Mouse (Mus musculus): ENCODE data around the gene Acot7. TPM values are rescaled to one million over a fixed set of nuclear protein-coding genes. Genes with fewer than 3 reads are reported as not detected.

Acot7 gene
- polyA plus RNA-seq, 1 experiment from 2014 or later: 72.5 TPM

DNA sequence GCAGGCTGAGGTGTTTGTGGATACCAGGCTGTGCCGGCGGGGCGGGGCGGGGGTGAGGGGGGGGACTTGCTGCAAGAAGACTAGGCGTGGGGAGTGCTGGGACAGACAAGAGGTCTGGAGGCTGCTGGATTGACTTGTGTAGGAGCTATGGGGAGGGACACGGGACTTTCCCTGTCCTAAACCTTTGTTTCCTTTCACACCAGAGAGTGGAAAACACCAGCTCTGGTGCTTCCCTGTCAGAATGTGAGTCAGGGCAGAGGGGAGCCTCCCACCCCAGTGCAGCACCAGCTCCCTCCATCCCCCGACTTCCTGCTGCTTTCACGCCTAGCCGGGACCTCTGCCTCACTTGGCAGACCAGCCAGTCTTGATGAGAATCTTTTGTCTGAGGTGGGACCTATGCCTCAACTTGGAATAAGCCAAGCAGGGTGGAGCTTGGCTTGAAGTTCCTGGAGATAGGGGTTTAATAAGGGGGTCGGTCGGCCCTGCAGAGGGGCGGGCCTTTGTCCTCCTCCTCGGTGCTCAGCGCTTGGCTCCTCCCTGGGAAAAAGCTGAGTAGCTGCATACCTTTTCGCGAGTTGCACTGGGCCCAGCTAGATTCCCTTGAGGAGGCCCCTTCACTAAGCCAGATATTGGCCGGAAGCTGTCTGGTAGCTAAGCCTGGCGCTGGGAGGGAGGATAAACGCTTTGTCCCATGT, 7.7 kb downstream of the Acot7 start:
- WGBS: 2% methylated on average over 19 of the region's 19 CpGs
- peaks cover 34% of the 10 kb centered on the region for H3K4me1 ChIP-seq
- no peaks in the 10 kb centered on the region for H3K27me3 ChIP-seq
- peak overlapping the region; percentile 91 for H3K27ac ChIP-seq
- peak; percentile 74 for ATAC-seq (ENCODE audit: borderline replicate concordance, extremely low read depth, low FRiP score, low TSS enrichment)
- peak overlapping the region; percentile 34; the same call in 1 of the 2 replicates for H3K9ac ChIP-seq
- peak overlapping the region; percentile 27 for H3K4me3 ChIP-seq
- no peaks in the 10 kb centered on the region for H3K9me3 ChIP-seq
- no peaks in the 10 kb centered on the region for H3K36me3 ChIP-seq
- peak overlapping the region; percentile 53 for H3K4me2 ChIP-seq

DNA sequence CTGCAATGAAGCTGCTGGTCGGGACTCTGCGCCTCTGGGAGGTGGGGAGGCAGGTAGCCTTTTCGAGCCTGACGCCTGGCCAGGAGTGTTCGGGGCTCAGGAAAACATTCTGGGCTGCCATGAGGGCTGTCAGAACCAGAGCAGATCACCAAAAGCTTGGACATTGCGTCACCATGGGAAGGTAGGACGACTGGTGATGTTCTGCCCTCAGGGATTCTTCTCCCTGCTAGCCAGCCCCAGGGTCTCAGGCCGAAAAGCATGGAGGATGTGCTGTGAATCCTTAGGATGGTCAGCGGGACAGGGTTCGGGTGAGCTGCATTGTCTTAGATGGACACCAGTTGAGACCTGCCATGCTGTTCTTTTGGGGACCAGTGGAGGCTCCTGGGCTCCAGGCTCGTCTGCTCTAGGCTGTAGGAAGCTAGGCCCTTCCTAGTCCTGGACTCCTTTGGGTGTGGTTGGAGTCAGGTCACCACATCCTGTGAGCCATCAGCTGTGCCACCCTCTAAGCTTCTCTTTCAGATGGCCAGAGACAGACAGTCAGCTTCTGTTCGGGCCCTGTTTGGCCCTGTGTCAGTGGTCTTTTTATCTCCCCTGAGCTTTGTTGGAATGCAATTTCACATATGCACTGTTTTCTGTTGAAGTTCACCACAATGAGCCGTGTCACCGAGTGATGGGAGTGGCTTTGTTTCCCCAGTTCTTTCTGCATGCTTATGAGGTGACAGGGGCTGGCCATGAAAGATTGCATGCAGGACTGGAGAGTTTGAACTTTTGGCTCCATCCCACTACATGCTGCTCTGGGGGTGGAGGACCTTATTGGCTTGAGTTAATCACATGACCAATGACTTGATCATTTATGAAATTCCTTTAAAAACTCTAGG, 8.5 kb downstream of the Acot7 start:
- 31% methylated on average over 14 of the region's 14 CpGs for WGBS
- Histone ChIP-seq H3K27ac (peak overlapping the region; percentile 91), H3K9ac (peak overlapping the region; percentile 34; the same call in 1 of the 2 replicates), H3K4me2 (peak overlapping the region; percentile 53), H3K4me1 (peaks cover 40% of the 10 kb centered on the region), H3K4me3 (peak overlapping the region; percentile 27), H3K9me3 (no peaks in the 10 kb centered on the region), H3K27me3 (no peaks in the 10 kb centered on the region), H3K36me3 (no peaks in the 10 kb centered on the region)
- peak; percentile 19; the same call in 1 of the 2 replicates for ATAC-seq (ENCODE audit: borderline replicate concordance, extremely low read depth, low FRiP score, low TSS enrichment)

DNA sequence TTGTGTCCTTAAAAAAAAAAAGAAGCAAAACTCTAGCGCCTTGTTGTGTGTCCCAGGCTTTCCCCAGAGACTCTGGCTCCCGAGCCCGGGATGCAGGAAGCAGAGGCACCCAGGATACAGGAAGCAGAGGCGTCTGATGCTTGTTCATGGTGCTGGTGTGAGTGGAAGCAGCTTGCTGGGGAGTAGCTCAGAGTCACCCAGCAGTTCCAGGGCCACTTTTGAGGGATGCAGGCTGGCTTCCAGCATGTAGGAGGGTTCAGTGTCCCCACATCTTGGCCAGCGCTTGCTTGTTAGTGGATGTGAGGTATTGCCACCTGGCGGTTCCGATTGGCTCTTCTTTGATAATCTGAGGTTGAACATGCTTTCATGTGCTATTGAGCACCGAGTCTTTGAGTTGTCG, 9.2 kb downstream of the Acot7 start:
- peaks cover 40% of the 10 kb centered on the region for H3K4me1 ChIP-seq

DNA sequence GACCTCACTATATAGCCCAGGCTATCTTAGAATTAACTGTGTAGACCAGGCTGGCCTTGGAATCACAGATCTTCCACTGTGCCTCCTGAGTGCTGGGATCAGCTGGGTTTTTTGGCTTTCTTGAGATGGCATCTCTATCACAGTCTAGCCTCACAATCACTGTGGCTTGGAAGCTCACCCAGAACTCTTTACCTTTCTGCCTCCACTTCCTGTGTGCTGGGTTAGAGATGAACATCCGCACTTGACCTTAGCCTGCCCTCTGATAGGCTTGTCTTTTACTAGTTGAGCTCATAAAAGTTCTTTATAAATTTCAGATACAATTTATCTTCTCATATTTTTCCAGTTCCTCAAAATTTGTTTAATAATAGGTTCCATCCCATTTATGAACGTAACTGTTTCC, 10.7 kb downstream of the Acot7 start:
- no peaks in the 10 kb centered on the region for H3K27me3 ChIP-seq
- no peak for ATAC-seq (ENCODE audit: borderline replicate concordance, extremely low read depth, low FRiP score, low TSS enrichment)
- H3K27ac ChIP-seq: no peak overlapping the region
- H3K4me1 ChIP-seq: peaks cover 48% of the 10 kb centered on the region
- WGBS: 95% methylated on average over 2 of the region's 2 CpGs
- H3K9ac ChIP-seq: no peak overlapping the region
- H3K4me3 ChIP-seq: no peak overlapping the region
- H3K36me3 ChIP-seq: no peaks in the 10 kb centered on the region
- H3K4me2 ChIP-seq: no peak overlapping the region
- H3K9me3 ChIP-seq: no peaks in the 10 kb centered on the region

More for the DNA sequence above, 9.2 kb downstream of the Acot7 start:
- H3K36me3 ChIP-seq: no peaks in the 10 kb centered on the region
- H3K4me3 ChIP-seq: no peak overlapping the region
- H3K4me2 ChIP-seq: peak overlapping the region; percentile 53
- no peak overlapping the region for H3K9ac ChIP-seq
- no peaks in the 10 kb centered on the region for H3K9me3 ChIP-seq
- H3K27ac ChIP-seq: peak overlapping the region; percentile 91
- no peaks in the 10 kb centered on the region for H3K27me3 ChIP-seq
- 69% methylated on average over 9 of the region's 9 CpGs for WGBS
- no peak for ATAC-seq (ENCODE audit: borderline replicate concordance, extremely low read depth, low FRiP score, low TSS enrichment)

DNA sequence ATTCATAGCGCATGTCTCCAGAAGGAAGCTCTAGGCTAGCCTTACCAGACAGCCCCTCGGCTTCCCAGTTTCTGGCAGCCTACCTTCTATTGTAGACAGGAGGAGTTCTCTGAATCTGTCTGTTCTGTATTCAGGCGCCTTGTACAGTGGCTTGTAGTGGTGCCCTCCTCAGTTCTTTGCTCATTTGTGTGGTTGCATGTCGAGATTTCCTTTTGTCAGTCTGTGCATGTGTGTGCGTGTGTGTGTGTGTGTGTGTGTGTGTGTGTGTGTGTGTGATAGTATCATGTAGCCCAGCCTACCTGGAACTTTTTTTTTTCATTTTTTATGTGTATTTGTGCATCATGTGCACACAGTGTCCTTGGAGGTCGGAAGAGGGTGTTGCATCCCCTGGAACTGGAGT, 11.1 kb downstream of the Acot7 start:
- Histone ChIP-seq H3K9me3 (no peaks in the 10 kb centered on the region), H3K4me3 (no peak overlapping the region), H3K4me2 (no peak overlapping the region), H3K36me3 (no peaks in the 10 kb centered on the region), H3K9ac (no peak overlapping the region), H3K27me3 (no peaks in the 10 kb centered on the region), H3K27ac (no peak overlapping the region), H3K4me1 (peaks cover 48% of the 10 kb centered on the region)
- WGBS: 80% methylated on average over 6 of the region's 6 CpGs
- ATAC-seq (ENCODE audit: borderline replicate concordance, extremely low read depth, low FRiP score, low TSS enrichment): no peak

DNA sequence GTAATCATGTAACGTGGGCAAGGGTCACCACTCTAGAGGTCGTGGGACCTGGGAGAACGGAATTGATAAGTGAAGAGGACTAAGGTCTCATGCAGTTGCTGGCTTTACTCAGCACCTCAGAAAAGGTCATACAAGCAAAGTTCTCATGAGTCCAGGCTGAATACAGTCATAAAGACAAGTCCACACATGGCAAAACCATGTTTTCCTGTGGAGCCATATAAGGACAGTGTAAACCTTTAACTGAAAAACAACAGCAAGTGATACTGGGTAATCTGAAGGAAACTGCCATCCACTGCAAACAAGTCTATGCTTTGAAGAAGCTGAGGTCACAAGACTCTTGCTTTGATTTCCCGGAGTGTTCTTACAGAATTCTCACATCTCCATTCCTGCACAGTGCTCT, 11.8 kb downstream of the Acot7 start:
- Histone ChIP-seq H3K27ac (no peak overlapping the region), H3K4me3 (no peak overlapping the region), H3K27me3 (no peaks in the 10 kb centered on the region), H3K9ac (no peak overlapping the region), H3K4me1 (peaks cover 46% of the 10 kb centered on the region), H3K9me3 (no peaks in the 10 kb centered on the region), H3K36me3 (no peaks in the 10 kb centered on the region), H3K4me2 (no peak overlapping the region)
- ATAC-seq (ENCODE audit: borderline replicate concordance, extremely low read depth, low FRiP score, low TSS enrichment): no peak
- 77% methylated on average over 4 of the region's 4 CpGs for WGBS

DNA sequence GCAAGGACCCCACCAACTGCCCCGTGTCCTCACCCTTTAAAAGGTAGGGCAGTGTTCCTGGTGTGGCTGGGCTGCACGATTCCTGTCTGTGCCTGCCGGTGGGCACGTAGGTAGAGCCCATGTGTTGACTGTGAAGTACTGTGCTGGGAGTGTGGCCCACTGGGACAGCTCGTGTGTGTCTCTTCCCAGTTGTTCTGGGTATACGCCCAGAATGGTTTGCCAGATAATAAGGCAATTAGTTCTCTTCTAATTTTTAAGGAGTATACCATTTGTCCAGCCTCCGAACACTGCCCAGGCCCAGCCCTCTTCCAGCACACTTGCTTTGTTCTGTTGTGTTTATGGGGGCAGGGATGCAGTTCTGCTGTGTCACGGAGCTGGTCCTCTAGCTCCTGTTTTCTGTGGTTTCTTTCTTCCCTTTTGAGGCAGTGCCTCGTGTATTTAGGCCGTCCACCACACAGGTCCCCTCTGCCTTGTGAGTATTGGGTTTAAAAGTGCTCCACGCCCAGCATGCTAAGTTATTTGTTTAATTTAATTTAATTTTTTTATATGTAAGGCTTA, 12.2 kb downstream of the Acot7 start:
- Histone ChIP-seq H3K9me3 (no peaks in the 10 kb centered on the region), H3K4me3 (no peak overlapping the region), H3K27ac (peak overlapping the region; percentile 11; the same call in 1 of the 2 replicates), H3K9ac (no peak overlapping the region), H3K36me3 (no peaks in the 10 kb centered on the region), H3K4me1 (peaks cover 41% of the 10 kb centered on the region), H3K4me2 (no peak overlapping the region), H3K27me3 (no peaks in the 10 kb centered on the region)
- no peak for ATAC-seq (ENCODE audit: borderline replicate concordance, extremely low read depth, low FRiP score, low TSS enrichment)
- WGBS: 62% methylated on average over 11 of the region's 11 CpGs

DNA sequence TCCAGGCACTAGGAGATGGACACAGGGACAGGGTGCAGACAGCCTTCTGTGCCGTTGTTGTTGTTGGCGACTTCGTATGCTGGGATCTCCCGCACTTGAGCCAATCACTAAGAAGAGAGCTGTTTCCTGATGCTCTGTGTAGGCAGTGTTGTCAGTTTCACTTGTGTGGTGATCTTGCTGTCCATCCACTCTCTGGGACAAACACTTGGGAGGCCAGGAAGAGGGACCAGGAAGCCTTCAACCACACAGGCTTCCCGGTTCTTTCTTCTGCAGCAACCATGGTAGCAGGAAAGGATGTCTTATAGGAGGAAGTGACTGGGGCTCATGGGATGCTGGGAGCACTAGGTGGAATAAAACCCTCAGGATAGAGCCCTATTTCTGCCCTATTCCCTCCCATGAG, 12.8 kb downstream of the Acot7 start:
- H3K27ac ChIP-seq: peak overlapping the region; percentile 20; the same call in 1 of the 2 replicates
- no peak for ATAC-seq (ENCODE audit: borderline replicate concordance, extremely low read depth, low FRiP score, low TSS enrichment)
- 59% methylated on average over 5 of the region's 5 CpGs for WGBS
- peaks cover 36% of the 10 kb centered on the region for H3K4me1 ChIP-seq
- no peak overlapping the region for H3K9ac ChIP-seq
- H3K9me3 ChIP-seq: no peaks in the 10 kb centered on the region
- H3K4me3 ChIP-seq: no peak overlapping the region
- H3K36me3 ChIP-seq: no peaks in the 10 kb centered on the region
- H3K27me3 ChIP-seq: no peaks in the 10 kb centered on the region
- no peak overlapping the region for H3K4me2 ChIP-seq

DNA sequence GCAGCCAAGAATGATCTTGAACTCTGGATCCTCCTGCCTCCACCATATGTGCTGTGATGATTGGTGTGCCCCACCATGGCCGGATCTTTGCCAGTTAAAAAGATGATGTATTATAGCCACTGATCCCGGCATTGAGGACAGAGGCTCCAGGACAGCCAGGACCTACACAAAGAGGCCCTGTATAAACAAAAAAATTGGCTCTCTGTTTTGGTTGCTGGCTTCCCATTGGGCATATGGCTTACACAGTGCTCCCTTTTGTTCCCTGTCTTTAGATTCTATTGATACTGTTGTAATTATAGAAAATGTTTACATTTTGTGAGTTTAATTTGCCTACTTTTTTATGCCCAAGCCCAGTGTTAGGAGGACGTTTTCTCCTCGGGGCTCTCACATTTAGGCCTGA, 14.6 kb downstream of the Acot7 start:
- H3K4me1 ChIP-seq: peaks cover 19% of the 10 kb centered on the region; the same call in 1 of the 2 replicates
- H3K27me3 ChIP-seq: no peaks in the 10 kb centered on the region
- no peaks in the 10 kb centered on the region for H3K36me3 ChIP-seq
- no peaks in the 10 kb centered on the region for H3K9me3 ChIP-seq
- H3K9ac ChIP-seq: no peak overlapping the region
- no peak; the same call in 1 of the 2 replicates for ATAC-seq (ENCODE audit: borderline replicate concordance, extremely low read depth, low FRiP score, low TSS enrichment)
- no peak overlapping the region for H3K27ac ChIP-seq
- H3K4me3 ChIP-seq: no peak overlapping the region
- 30% methylated on average over 4 of the region's 4 CpGs for whole genome bisulfite sequencing
- H3K4me2 ChIP-seq: no peak overlapping the region

DNA sequence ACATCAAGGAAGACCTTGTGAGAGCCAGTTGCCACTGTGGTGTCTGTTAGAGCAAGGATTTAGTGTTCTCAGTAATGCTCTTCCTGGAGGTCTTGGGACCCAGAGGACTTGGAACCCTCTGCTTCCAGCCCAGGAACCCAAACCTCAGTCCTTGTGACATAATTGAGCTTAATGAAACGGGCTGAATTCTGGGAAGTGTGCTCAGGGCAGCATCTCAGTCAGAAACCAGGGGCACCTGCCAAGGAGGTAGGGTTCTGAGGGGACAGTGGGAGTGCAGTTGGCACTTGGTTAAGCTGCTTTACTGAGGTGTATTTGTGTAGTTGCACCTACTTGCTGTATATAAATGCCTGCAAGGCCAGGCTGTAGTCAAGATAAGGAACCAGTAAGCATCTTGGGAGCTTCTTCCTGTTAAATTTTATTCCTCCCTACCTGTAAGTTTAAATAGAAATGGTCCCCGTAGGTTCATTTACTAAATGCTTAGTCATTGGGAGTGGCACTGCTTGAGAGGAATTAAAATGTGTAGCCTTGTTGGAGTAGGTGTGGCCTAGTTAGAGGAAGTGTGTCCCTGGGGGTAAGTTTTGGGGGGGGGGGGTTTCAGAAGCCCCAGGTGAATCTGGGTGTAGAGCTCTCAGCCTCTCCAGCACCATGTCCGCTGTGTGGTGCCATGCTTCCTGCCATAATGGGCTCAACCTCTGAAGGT, 16.7 kb downstream of the Acot7 start:
- no peak for ATAC-seq (ENCODE audit: borderline replicate concordance, extremely low read depth, low FRiP score, low TSS enrichment)
- no peaks in the 10 kb centered on the region for H3K36me3 ChIP-seq
- H3K27me3 ChIP-seq: no peaks in the 10 kb centered on the region
- 75% methylated on average over 3 of the region's 3 CpGs for WGBS
- no peak overlapping the region for H3K27ac ChIP-seq
- H3K9me3 ChIP-seq: no peaks in the 10 kb centered on the region
- H3K4me1 ChIP-seq: peaks cover 21% of the 10 kb centered on the region
- H3K4me2 ChIP-seq: no peak overlapping the region
- no peak overlapping the region for H3K9ac ChIP-seq
- H3K4me3 ChIP-seq: no peak overlapping the region

DNA sequence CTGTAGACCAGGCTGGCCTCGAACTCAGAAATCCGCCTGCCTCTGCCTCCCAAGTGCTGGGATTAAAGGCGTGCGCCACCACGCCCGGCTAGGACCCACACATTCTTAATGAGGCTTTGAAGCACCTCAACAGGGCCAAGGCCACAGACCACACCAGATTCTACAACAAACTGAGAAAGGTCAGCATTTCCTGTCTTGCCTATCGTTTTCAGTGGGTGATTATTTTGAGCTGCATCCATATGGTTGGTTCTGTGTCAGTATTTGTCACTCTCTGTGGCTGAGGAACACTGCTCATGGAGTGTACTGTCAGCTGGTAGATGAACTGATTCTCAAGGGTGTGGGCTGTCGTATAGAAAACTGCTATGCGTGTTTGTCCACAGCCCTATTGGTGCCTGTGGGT, 18.3 kb downstream of the Acot7 start:
- Histone ChIP-seq H3K4me2 (no peak overlapping the region), H3K4me3 (no peak overlapping the region), H3K36me3 (no peaks in the 10 kb centered on the region), H3K27ac (no peak overlapping the region), H3K27me3 (no peaks in the 10 kb centered on the region), H3K9ac (no peak overlapping the region), H3K4me1 (peaks cover 14% of the 10 kb centered on the region), H3K9me3 (no peaks in the 10 kb centered on the region)
- ATAC-seq (ENCODE audit: borderline replicate concordance, extremely low read depth, low FRiP score, low TSS enrichment): no peak
- WGBS: 91% methylated on average over 9 of the region's 9 CpGs

Data from lung, embryonic 15.5 days (tissue).